Mouse (Mus musculus): ENCODE measurements around the gene Rnf225. TPM values are rescaled to one million over a fixed set of nuclear protein-coding genes. Genes with fewer than 3 reads are reported as not detected.
"Not testable (repeated sequence)": the region's sequence is repeated elsewhere in the genome, so short reads cannot be mapped to it uniquely, and the experiment has no call there.

Gene Rnf225
- 1 to 10 TPM; 1.1 to 1.4 TPM for total RNA-seq (2021)
- long read RNA-seq, experiment 1, result 0 reads
- long read RNA-seq, experiment 2, result 0 reads

DNA sequence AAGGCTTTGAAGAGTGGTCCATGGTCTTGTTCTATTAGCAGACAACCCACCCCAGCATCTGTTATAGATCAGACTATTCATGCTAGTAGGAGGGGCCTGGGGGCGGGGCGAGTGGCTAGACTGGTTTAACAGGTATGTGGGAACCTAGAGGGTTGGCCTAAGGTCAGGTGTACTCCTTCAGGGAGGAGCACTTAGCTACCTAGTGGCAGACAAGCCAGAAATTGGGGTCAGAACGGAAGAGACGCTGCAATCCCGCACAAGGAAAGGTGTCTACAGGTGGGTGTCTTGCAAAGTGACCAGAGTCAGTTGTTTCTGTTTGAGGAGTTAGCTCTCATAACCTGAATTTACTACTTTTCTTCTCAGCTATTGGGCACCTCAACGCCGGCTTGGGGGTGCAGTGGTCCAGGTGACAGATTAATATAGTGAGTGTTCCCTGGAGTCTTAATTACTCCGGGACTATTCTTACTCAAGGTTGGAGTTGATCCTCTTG is at the start of gene Rnf225:
Rnf225 (plus strand) TSS at position 226 of the 490 bp plus-strand sequence.
- no peak for DNase-seq (ENCODE audit: low spot score in 2 of 2)
- intact Hi-C loops (cut with DNase I), result no loop called here

GRCm38 (mm10) chr7:12880036-12880435 is 47.2 kb upstream of the Rnf225 start:
- intact Hi-C loops (cut with DNase I), result no loop called here
- DNase-seq (ENCODE audit: low spot score in 2 of 2), result no peak

- DNase-seq (ENCODE audit: low spot score in 2 of 2); intact Hi-C loops (cut with DNase I): not testable (repeated sequence)
Observed at GRCm38 (mm10) chr7:12880497-12880896, 46.7 kb upstream of the Rnf225 start.

GRCm38 (mm10) chr7:12880911-12881660 is 46.1 kb upstream of the Rnf225 start, which contains the start of gene Zfp128:
TSS of gene Zfp128 (plus strand) at chr7:12881177.
- intact Hi-C loops (cut with DNase I), result no loop called here

DNA sequence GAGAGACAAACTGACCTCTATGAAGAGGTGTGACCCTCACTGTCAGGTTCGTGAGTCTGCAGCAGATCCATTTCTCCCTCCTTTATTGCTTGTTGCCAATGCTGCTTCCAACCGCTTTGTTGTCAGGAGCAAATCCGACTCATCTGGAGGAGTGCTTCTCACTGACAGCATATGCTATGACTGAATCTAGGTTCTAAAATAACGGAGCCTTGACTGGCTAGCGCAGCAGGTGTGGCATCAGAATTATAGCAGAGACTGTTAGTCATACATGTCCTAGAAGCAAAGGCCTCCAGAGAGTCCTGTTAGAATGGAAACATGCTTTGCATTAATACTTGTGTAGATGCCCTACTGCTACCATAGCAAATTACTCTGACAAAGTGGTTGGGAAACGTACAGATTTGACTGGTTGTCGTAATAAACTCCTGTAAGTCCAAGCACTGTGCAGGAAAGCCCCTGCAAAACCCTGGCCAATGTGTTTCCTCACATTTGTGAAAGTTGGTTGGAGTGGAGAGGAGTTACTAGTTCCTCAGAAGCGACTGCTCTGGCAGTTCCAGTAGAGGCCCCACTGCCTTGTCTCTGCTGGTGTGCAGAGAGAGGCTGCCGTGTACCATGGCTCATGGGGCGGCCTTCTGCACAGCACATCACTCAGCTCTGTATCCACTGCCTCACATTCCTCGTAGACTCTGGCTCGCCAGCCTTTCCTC is 40.5 kb upstream of the Rnf225 start:
- intact Hi-C loops (cut with DNase I), result no loop called here
- peak in 1 of 2 experiments; percentile 28 for DNase-seq (ENCODE audit: low spot score in 2 of 2)

More at GRCm38 (mm10) chr7:12880911-12881660, 46.1 kb upstream of the Rnf225 start, which contains the start of gene Zfp128:
- peak; percentile 95 to 97 for DNase-seq (ENCODE audit: low spot score in 2 of 2)

- intact Hi-C loops (cut with DNase I), result no loop called here
- DNase-seq (ENCODE audit: low spot score in 2 of 2), result no peak
Observed at GRCm38 (mm10) chr7:12887585-12887984, 39.6 kb upstream of the Rnf225 start.

GRCm38 (mm10) chr7:12890928-12891327 is 36.3 kb upstream of the Rnf225 start:
- intact Hi-C loops (cut with DNase I), result no loop called here
- no peak for DNase-seq (ENCODE audit: low spot score in 2 of 2)

DNA sequence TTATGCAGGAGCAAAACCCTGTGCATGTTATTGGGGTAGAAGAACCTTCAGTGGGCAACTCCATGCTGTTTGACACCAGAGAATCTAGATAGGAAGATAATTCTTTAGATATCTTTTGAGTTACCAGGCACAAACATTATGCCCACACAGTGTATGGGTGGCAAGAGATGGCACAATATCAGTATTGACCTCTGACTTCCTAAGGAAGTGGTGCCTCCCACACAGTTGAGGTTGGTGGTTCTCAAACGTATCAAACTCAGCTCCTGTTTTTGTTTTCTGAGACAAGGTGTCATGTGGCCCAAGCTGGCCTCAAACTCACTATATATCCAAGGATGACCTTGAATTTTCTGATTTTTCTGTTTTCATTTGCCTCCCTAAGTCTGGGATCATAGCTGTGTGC is 35.9 kb upstream of the Rnf225 start:
- intact Hi-C loops (cut with DNase I), result no loop called here
- DNase-seq (ENCODE audit: low spot score in 2 of 2), result no peak

DNA sequence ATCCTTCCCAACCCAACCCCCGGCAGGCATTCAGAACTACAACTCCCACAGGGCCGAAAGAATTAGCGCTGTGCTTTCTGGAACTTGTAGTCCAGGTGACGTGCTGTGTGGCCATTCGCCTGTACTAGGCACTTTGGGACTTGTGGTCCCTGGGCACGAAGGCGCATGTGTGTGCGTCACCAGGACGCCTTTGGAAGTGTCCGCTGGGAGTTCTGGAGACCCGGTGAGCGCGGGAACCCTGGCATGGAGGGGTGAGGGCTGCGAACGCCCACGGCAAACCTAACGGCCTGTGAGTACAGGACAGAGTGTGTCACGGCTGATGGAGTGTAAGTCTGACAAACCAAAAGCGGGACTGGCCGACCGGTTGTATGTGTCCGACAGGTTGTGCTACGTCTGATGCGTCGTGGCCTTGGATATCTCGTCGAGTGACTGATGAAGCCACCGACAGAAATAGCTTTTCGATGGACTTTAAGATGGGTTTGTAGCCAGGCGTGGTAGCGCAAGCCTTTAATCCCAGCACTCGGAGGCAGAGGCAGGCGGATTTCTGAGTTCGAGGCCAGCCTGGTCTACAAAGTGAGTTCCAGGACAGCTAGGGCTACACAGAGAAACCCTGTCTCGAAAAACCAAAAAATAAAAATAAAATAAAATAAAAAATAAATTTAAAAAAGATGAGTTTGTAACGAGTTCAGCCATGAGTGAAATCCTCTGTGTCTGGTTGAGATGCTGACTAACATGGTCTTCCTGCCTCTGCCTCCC is 29.4 kb upstream of the Rnf225 start, which contains the start of gene Zscan22:
Zscan22 (plus strand) TSS at position 161 of the 756 bp plus-strand sequence.
- DNase-seq (ENCODE audit: low spot score in 2 of 2), result peak; percentile 95 to 97
- intact Hi-C loops (cut with DNase I), result no loop called here

- intact Hi-C loops (cut with DNase I), result no loop called here
- no peak for DNase-seq (ENCODE audit: low spot score in 2 of 2)
Observed at GRCm38 (mm10) chr7:12901517-12901916, 25.7 kb upstream of the Rnf225 start.

DNA sequence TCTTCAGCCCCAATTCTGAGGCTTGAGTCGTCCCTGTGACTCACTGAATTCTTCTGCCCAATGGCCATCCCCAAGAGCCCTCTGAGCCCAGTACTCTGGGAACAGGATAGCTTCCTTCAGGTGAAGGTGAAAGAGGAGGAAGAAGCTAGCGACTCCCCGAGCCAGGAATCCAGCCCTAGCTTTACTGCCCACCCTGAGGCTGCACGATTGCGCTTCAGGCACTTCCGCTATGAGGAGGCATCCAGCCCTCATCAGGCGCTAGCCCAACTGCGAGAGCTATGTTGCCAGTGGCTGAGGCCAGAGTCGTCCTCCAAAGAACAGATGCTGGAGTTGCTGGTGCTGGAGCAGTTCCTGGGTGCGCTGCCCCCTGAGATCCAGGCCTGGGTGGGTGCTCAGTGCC is 23.6 kb upstream of the Rnf225 start:
- intact Hi-C loops (cut with DNase I), result no loop called here
- DNase-seq (ENCODE audit: low spot score in 2 of 2), result no peak

DNA sequence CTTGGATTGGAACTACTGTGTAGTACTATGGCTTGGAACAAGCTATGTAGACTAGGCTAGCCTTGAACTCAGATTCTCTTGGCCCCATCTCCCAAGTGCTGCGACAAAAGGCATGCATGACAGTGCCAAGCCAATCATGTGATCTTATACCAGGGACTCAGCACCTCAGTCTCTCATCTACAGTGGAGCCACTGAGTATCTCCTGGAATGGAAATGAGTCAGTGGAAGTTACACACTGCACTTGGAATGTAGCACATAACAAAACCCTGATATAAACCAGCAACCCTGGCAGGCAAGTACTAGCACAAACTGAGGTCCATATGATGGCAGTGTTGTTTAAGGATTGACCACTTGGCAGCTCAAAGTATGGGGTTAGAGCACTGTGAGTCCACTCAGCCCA is 22.1 kb upstream of the Rnf225 start:
- DNase-seq (ENCODE audit: low spot score in 2 of 2), result no peak
- intact Hi-C loops (cut with DNase I), result no loop called here

- peak; percentile 81 to 85 for DNase-seq (ENCODE audit: low spot score in 2 of 2)
- intact Hi-C loops (cut with DNase I), result no loop called here
Observed at GRCm38 (mm10) chr7:12909498-12909962, 17.7 kb upstream of the Rnf225 start.

GRCm38 (mm10) chr7:12910181-12910668 is 17.0 kb upstream of the Rnf225 start:
- peak; percentile 53 to 61 for DNase-seq (ENCODE audit: low spot score in 2 of 2)
- intact Hi-C loops (cut with DNase I), result loop anchor here (5.0 to 10.0 kb wide), 3 partner anchors 97 to 423 kb away; no protein-coding TSS in a partner anchor

DNA sequence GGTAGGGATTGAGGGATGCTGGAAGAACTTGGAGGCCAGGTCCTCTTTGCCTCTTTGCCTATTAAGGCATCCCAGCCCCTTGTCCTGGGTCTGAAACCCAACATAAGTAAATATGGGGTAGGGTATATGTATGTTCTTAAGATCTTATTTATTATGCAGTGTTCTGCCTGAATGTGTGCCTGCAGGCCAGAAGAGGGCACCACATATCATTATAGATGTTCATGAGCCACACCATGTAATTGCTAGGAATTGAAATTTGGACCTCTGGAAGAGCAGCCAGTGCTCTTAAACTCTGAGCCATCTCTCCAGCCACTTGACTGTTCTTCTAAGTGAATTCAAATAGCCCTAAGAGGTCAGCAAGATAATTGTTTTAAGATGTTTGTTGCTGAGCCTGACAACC is 13.7 kb upstream of the Rnf225 start:
- intact Hi-C loops (cut with DNase I), result loop anchor here (5.0 to 10.0 kb wide), 3 partner anchors 94 to 426 kb away; no protein-coding TSS in a partner anchor
- no peak for DNase-seq (ENCODE audit: low spot score in 2 of 2)

GRCm38 (mm10) chr7:12920495-12920894 is 6.7 kb upstream of the Rnf225 start:
- DNase-seq (ENCODE audit: low spot score in 2 of 2); intact Hi-C loops (cut with DNase I): not testable (repeated sequence)

DNA sequence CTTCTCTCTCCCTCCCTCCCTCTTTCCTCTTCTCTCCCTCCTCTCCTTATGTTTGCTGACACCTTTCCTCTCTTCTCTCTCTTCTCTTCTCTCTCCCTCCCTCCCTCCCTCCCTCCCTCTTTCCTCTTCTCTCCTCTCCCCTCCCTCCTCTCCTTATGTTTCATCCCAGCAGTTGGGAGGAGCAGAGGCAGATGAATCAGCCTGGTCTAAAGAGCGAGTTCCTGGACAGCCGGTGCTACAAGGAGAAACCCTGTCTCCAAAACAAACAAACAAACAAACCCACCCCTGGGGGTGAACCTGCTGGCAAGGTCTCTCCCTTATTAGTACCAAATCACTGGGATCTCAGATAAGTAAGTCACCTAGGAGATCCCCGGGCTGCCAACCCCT is 5.9 kb upstream of the Rnf225 start:
- intact Hi-C loops (cut with DNase I), result no loop called here

GRCm38 (mm10) chr7:12921705-12922465 is 5.3 kb upstream of the Rnf225 start, which contains the start of gene Rps5:
TSS of gene Rps5 (plus strand) at chr7:12922290.
- DNase-seq (ENCODE audit: low spot score in 2 of 2), result peak; percentile 100
- intact Hi-C loops (cut with DNase I), result no loop called here

More for the DNA sequence above, 5.9 kb upstream of the Rnf225 start:
- no peak for DNase-seq (ENCODE audit: low spot score in 2 of 2)

All from left cerebral cortex, postnatal 14 days (tissue).